Mouse (Mus musculus) lung, postnatal 10 days (tissue): Measurements from ENCODE around the gene BC024978.

Experiments
- DNase-seq: peaks from one replicate; pipeline ENCODE4 v3.0.0; 2021

BC024978 gene

DNA sequence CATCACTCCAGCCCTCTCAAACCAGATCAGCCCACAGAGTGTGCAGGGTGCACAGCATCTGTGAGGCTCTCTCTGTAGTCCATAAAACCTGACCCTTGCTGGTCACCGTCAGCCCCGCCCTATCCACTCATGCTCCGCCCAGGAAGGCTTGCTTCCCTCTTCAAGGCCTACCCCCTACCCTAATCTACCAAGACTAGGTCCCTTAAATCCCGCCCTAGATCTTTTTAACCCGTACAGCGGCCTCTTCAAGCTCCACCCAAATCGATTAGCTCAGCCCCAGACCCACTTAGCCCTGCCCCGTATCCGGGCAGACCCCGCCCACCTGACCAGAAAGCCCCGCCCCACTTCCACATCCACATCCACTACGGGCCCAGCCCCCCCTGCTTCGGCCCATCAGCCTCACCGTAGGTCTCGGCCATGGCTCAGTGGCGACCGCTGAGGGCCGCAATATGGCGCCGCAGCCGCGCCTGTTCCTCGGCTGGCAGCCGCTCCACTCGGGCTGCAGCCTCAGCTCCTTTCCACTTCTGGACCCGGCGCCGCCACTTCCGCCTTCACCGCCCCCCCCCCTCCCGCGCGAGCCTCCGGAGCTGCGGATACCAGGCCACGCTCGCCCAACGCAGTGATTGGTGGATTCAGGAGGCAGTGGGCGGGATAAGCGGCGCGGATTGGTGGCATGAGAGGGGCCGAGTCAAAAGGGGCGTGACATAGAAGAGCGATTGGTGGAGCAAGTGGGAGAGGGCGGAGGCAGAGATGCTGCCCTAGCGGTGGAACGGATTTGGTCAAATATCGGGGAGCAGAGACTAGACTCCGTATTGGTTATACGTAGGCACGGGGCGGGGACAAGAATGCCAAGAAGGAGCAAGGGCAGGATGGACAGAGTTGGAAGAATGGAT lies 17.0 kb upstream of the BC024978 start, which contains the start of gene Rab4b:
Gene Rab4b, minus strand, starts transcription at position 573 of the 893 bp plus-strand sequence.
- peak; percentile 100 for DNase-seq

DNA sequence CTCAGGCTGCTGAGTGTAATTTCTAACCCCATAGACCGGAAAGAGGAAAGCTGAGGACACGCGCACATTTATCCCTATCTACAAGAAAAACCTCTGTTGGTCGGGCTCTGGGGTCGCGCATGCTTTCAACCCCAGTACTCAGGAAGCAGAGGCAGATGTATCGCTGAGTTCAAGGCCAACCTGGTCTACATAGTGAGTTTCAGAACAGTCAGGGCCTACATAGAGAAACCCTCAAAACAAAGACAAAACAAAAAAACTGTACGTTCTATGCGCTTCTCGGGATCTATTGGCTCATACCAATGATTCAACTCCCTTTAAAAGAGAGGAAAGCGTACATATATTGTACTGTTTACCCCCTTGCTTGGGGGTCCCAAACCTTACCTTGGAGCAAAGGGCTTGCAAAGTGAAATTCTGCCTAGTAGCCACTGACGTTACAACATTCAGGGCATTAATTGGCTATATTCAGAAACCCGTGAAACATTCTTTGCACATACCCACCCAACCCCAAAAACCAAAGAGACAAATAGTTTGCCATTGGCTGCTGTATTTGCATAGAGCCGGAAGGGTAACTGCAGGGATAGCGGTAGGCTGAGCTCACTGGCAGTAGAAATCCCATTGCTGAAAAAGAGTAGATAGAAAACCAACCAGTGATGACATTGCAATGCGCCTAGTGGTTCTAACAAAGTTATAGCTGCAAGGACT lies 16.2 kb upstream of the BC024978 start:
- DNase-seq, result no peak

DNA sequence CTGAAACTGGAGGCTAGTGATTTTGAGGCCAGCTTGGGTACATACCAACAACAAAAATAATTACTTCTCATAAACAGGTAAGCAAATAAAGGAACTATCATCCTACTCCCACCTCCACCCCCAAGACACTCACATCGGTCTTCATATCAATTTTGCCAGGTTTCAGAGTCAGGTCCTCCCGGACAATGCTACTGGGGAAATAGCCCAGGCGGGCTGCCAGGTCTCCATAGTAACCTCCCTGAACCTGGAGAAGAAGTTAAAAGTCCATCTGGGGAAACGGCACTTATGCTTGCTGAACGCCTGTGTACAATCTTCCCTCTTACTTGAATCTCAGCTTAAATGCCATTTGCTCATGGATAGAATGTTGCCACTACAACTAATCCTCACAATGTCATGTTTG lies 15.5 kb upstream of the BC024978 start:
- DNase-seq, result peak; percentile 61

DNA sequence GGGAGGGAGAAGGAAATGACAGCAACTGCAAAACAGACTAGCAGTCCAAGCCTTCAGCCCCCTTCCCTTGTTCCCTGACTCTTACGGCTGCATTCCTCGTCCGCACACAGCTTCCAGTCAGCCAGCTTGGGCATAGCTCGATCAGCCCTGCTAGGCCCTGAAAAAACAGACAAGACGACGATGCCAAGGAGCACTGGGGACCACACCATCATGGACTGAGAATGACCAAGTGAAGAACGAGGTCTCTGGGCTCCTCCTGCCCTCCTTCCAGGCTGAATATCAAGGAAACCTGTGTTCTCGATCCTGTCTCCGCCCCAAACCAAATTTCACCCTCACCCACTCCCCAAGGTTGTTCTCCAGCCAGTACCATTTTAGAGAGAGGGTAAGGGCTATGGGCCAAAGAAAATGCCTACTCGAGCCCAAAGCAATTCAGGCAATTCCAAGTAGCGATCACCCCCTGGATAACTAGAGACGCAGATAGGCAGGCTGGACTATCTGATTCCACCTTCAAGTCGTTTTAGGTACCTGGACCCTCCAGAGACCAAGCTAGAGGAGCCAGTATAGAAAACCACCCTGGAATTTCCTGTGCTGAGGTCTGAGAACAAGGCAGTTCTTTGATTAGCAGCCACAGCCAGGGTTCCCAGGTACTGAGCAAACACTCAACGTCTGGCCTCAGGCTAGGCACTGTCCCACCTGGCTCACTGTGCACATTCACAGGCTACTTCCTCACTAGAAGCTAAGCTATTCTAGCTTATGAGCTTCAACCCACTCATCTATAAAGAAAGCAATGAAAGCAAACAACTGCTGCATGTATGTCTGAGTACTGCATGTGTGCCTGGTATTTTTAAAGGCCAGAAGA lies 14.5 kb upstream of the BC024978 start, which contains the start of the genes Gm21983 and Mia:
Gene Gm21983, minus strand, starts transcription at position 250 of the 859 bp plus-strand sequence.
Gene Mia, minus strand, starts transcription at position 321 of the 859 bp plus-strand sequence.
- DNase-seq, result no peak

DNA sequence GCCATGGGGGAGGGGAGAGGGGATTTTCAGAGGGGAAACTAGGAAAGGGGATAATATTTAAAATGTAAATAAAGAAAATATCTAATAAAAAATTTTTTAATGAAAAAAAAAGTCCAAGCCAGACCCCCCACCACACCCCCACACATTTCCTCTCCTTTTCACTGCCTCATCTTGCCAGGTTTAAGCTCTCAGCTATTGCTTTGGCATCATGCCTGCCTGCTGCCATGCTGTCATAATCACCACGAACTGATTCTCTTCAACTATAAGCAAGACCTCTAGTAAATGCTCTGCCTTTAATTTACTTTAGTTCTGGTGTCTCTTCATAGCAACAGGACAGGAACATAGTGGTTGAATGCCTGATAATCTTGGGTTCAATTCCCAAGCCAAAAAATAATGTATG lies 13.1 kb upstream of the BC024978 start:
- DNase-seq, result no peak

DNA sequence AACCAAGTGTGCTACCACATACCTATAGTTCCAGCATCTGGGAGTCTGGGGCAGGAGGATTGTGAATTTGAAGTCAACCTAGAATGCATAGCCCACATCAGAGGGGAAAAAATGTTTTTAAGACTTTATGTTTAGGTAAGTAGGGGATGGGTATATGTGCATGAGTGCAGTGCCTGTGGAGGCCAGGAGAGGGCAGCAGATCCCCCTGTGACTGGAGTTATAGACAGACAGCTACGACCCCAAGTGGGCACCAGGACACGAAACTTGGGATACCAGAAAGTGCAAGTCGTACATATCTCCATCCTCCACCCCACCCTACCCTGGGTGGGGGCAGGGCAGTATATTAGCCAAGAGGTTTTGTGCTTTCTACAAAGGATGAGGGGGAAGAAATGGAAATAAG lies 10.6 kb upstream of the BC024978 start:
- no peak for DNase-seq

DNA sequence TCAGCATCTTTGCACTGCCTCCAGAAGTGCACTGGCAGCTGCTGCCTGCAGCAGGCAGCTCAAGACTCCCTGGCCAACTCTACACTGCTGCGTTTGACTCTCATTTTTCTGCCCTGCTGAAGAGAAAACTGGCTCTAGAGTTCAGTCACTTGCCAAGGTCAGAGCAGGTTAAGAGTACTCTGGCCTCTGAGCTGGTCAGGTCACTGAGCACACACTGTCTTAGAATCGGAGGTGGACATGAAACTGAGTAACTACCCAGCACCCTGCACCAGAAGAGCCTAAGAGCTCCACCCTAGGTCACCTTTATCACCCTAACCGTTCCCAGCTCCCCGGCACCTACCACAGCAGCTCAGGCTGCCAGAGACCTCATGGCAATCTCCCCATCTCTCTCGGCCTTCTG lies 9.6 kb upstream of the BC024978 start:
- DNase-seq, result no peak

DNA sequence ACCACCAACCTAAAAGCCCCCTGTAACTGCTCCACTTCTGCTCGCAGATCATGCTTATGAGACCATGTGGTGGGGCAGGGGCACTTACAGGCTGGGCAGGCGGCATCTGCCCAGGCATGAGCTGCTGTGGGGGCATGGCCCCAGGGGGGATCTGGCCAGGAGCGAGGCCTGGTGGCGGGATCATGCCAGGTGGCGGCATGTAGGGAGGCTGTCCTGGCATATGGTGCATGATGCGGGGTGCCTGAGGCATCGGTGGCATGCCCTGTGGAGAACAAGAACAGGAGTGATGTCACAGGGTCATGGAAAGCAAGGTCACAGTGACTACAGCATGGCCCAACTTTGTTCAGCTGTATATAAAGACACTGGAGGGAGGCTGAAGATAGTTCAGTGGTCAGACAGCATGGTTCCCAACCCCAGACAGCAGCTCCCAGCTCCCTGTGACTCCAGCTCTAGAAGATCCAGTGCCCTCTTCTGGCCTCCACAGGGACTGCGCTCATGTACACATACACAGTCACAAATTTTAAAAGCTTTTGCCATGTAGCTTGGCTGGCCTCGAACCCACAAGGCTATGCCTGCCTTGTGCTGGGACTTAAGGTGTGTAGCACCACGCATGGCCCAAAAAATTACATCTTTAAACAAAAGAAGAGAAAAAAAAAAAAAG lies 6.2 kb upstream of the BC024978 start:
- DNase-seq, result no peak

DNA sequence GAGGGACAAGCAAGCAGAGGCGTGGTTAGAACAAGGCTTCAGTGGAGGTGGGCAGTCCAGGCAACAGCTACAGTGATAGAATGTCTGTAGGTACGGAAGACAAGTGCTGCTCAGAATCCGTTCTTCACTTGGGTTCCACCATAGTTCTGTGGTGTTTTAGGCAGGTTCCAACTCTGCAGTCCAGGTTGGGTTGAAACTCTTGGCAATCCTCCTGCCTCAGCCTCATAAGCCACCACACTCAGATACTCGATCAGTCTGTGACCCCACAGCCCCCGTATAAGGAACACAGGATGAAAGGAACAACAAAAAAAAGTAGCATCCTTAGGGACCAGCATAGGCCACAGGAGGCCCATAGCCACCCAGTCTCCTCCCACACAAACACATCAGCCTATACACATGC lies 3.1 kb upstream of the BC024978 start:
- no peak for DNase-seq

DNA sequence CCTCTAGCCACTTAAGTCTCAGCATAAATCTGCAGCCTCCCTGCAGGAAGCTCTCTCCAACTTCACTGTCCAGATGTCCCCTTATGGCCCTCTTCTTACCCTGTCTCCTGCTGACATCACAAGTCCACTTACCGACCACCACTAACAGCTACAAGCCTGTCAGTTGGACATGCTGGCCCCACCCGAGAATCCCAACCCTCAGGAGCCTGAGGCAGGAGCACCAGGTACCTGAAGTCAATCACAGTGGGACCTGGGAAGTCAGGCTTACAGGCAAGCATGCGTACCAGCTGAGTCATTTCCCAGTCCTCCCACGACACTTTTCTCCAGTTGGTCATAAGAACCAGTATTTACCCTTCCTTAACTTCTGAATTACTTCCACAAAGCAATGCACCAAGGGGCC lies 1.9 kb upstream of the BC024978 start:
- no peak for DNase-seq

DNA sequence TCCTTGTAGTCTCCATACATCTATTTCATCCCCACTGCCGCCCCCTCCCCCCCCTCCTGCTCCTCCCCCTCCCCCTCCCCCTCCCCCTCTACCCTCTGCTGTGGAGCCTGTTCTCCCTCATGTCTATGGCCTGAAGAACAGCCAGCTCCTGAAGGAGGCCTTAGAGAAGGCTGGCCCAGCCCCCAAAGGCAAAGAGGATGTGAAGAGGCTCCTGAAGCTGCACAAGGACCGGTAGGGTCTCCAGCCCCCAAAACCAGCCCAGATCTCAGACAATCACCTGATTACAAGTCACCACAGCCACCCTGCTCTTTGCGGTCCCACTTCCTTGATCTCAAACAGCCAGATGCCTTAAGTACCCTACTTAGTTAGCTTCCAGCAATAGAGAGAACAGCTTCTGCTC lies 1.6 kb downstream of the BC024978 start:
- DNase-seq, result no peak

DNA sequence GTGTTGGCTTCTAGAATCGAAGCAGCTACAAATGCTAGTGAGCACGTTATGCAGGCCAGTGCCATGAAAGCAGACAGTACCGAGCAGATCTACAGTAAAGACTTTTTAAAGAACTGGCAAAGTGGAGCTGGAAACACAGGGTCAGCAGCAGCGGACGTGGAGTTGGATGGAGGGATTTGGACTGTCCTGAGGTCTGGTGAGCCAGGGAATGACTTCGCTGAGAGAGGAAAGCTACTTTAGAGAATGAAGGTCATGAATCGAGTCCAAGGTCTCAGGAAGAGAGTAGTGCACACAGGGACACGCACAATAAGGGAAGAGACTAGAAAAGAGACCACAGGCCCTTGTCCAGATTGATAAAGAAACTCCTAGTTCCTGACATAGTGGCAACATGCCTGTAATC lies 2.1 kb downstream of the BC024978 start:
- DNase-seq, result no peak

DNA sequence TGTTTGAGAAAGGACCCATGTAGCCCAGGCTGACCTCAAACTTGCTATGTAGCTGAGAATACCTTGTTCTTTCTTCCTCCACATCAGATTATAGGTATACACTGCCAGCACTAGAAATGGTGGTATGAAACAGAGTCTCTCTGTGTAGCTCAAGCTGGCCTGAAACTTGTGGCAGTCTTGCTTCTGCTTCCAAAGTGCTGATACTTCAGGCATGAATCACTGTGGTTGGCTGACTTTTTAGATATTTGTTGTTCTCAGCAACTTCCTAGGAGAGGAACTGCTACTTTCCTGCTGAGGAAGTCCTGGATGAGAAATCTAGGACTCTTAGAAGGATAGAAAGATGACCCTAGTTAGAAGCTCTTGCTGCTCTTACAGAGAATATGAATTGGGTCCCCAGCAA lies 2.8 kb downstream of the BC024978 start:
- no peak for DNase-seq

DNA sequence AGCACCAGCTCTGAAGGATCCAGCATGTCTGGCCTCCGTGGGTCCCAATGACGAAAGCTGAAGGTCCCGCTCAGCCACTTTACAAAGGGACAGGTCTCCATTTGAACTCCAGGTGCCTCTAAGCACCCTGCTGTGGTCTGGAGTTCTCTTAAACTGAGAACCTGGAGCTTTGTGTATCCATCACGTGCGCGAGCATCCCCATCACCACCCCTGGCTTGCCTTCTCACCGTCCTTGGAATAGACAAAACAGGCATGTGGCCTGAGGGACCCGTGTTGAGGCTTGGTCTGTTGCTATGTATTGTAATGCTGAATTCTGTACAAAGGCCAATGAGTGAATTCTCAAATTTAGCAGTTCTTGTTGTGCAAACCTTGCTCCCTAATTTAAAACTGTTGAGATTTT lies 3.2 kb downstream of the BC024978 start:
- no peak for DNase-seq

DNA sequence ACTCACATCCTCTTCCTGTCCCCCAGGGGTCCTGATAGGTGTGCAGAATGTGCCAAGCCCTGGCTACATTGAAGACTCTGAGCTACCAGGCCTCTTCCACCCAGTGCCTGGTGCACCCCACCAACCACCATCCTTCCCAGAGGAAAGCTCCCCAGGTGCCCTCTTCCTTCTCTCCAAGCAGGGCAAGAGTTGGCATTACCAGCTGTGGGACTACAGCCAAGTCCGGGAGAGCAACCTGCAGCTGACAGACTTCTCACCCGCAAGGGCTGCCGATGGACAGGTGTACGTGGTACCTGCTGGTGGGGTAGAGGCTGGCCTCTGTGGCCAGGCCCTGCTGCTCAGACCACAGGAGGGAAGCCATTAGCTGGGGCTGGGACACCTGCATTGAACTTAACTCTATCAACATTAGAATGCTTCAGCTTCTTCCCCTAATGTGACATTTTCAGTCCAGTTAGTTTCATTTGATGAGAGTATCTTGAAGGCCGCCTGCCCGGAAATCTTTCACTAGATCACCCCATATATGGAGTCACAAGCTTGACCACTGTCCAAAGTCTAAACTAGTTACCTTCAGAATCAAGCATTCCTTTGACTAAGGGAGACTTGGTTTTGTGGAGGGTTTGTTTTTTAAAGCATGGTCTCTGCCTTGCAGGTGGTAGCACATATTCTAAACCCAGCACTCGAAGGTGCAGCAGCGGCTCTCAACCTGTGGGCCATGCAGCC lies 8.3 kb downstream of the BC024978 start:
- no peak for DNase-seq

DNA sequence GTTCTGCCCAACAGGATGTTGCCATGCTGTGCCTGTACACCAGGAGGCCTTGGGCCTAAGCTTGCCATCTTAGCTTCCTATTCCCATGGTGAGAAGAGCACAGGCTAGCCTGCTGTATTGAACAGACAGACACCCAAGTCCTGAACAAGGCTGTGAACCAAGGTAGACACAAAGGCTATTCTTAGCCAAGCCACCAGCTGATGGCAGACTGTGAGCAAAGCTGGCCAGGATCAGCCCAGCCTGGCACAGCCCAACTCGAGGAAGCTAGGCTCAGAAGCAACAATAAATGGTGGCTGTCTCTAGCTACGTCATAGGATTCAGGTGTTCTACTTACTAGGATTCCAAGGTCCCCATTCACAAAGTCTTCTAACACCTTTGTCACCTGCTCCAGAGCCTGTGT lies 17.0 kb downstream of the BC024978 start:
- DNase-seq, result no peak

DNA sequence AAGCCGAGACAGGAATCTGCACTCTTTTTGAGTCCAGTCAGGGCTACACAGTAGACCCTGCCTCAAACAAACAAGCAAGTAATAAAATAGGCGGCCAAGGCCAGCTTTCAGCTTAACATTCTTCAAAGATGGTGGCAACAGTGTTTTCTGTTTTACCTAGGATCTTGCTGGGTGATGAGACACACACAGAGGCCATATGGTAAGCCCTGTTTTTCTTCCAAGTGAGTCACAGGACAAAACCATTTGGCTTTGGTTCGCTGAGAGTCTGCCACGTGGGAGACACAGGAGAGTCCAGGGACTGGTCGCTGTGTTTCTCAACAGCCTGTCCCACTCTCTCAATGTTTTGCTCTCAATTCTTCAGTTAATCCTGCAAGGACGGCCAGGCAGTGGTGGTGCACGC lies 23.0 kb downstream of the BC024978 start:
- DNase-seq, result no peak

DNA sequence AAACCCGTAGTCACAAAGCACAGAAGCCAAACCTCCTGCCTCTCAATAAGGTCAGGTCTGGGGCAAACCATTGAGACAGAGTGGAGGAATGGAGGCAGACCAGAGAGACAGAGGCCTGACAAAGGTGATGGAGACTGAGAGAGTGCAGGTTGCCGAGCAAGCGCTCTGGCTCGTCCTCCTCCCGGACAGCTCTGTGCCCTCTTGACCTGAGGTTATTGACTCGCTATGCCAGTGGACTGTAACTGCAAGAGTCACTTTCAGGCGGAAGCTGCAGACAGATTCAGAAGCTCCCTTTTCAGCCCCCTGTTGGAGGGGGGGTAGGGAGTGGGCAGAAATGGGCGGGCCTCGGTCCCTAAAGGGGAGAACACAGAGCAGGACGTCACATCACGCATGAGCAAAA lies 24.4 kb downstream of the BC024978 start:
- DNase-seq, result no peak

DNA sequence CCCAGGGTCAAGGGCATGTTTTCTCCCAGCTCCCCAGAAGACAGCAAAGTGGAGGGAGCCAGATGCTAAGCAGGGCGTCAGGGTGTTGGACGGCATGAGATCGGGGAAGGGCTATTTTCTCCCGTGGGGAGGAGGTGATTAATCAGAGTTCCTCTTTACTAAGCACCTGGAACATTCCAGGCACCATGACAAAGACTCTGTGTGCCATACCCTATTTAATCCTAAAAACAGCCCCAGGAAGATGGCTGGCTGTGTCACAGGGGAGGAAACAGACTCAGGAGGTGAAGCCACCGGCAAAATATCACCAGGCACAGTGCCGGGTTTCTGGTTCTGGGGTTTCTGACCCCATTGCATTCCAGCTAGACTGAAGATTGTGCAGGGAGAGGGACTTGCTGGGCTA lies 26.4 kb downstream of the BC024978 start:
- DNase-seq, result no peak

DNA sequence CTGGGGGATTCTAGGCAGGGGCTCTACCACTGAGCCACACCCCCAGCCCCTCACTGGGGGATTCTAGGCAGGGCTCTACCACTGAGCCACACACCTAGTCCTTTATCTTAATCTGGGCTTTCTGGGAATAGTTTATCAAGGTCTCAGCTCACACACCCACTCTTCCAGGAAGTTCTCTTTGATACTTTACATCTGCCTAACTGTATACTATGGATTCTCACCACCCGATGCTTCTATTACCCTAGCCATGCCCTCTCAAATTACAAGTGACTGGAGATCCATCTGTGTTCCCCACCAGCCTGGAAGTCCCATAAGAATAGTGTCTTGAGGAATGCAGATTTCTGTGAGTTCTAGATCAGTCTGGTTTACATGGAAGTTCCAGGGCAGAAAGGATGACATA lies 27.0 kb downstream of the BC024978 start:
- no peak for DNase-seq

DNA sequence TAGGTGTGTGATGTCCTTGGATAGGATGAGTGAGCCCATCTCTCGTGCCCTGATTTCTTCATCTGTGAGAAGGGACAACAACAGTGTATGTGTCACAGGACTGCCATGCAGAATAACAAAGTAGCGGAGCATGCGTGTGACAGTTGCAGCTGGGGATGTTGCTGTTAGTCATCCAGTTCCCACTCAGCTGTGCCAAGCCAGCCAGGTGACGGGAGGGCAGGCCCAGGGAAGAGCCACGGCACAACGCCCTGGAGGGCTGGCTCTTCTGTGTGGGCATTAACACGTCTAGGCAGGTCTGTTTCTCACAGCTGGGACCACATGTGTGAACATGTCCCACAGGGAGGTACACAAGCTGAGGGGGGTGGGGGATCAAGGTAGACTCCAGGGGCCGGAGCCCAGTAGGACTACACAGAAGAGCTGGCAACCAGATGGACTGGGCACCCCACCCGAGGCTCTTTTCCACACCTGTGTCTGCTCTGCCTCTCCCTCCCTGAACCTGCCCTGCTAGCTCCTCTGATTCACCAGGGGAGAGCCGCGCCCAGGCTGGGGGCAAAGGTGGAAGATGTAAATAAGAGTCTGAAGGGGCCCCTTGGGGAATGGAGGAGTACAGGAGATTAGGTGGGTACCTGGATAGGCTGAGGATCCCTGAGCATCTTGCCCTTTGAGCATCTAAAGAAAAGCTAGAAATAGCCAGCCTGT lies 29.4 kb downstream of the BC024978 start:
- peak; percentile 42 for DNase-seq
